Mouse (Mus musculus): ENCODE results near the gene Arid5b.

Arid5b gene

DNA sequence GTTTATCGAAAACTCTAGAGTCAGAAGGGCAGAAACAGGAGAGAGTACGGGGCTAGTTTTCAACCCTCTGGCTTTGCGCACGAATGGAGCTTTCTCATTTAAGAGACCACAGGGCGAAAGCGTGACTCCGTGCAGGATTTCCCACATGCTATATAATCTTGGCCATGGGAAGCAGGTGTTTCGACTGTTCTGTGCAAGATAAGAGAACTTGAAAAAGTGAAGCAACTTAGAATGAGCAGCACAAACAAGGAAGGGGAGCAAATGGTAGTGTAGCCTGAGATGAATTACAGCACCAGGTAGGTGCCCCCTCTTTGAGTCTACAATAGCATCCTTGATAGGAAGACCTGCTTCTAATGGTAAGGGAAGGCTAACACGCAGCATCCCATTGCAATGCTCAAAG is 118.8 kb downstream of the Arid5b start:
- DNase-seq = peak; percentile 64

DNA sequence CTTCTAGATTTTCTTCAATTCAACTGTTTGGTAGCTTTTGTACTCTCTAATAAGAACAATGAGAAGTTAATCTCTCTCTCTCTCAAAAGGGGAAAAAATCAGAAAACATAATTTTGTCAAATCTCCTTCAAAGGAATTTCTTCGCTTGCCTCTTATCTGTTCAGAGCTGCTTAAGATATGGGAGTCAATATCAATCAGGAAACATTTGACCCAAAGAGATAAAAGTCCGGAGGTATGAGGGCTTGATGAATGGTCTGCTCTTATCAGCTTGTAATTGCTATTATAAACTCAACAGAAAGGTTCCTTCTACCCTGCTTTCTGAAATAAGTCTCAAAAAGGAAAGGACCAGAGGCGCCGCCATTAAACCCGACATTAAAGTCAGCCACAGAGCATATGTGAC is 120.0 kb downstream of the Arid5b start:
- DNase-seq = no peak

DNA sequence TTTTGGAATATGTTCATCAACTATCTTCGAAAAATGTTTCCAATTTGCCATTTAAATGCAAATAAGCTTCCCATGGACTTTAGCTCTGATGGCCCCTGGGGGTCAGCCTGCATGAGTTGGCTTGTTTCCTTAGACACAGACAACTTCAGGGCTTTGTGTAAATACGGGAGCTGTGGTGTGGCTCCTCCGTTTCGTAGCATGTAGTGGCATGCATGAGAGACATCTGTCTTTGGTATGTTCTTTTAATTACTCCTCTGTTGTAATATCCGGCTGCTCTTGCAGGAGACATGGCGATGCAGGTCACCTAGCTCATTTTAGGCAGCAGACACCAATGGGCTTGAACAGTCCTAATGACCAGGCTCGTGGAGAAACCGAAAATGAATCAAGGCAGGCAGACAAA is 121.0 kb downstream of the Arid5b start:
- no peak for DNase-seq

DNA sequence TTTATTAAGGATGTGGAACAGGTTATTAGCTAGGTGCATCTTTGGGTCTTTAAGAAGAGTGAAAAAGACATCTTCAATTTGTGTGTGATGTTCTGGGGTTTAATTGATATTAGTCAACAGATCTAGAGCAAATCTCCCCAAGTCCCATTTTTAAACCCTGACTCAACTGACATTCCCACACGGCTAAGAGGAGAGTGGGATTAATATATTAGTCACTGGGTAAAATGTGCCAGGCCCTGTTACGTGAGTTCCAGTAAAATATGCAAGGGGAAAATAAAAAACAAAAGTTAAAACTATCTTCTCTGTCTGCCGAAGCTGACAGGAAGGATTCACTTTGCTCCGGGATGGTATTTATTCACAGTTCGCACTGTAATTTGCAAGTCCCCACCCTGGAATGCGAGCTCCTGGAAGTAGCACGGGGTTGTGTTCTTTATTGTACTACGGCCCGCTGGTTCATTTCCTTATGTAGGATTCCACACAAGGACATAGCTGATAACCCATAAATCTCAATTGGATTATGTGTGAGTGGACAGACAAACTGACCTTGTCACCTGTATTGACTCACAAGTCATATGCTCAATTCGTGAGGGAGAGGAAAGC is 121.8 kb downstream of the Arid5b start:
- DNase-seq = no peak

- no peak for DNase-seq
Observed at GRCm38 (mm10) chr10:68156159-68156558, 122.4 kb downstream of the Arid5b start.

- no peak for DNase-seq
Observed at GRCm38 (mm10) chr10:68155431-68156119, 123.0 kb downstream of the Arid5b start.

DNA sequence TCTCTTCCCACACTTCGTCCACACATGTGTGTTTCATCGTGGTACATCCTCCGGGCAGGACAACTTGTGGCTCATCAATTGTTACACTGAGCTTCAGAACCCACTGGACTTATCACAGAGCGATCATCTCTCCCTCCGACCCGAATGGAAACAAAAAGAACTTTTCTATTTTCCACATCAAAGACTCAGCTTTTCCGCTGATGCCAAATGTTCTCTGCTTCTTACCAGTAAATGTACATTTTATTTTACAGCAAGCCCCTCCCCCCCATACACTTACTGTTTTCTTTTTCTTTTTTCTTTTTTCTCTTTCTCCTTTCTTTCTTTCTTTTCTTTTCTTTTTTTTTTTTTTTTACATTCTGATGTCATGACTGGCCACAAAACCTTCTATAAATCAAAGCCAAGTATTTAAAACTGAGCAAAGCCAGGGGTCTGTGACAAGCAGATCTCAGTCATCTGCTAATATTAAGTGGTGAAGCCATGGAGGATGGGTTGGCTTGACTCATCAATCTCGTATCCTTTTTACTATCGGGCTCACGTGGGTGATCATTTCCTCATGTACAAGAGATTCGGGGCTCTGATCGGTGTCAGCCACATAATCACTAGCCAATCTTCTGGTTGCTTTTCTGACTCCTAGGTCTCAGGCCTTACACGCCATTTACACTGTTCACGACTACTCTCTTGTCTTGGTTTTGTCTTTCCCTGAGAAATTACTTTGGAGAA is 124.3 kb downstream of the Arid5b start:
- DNase-seq = no peak

DNA sequence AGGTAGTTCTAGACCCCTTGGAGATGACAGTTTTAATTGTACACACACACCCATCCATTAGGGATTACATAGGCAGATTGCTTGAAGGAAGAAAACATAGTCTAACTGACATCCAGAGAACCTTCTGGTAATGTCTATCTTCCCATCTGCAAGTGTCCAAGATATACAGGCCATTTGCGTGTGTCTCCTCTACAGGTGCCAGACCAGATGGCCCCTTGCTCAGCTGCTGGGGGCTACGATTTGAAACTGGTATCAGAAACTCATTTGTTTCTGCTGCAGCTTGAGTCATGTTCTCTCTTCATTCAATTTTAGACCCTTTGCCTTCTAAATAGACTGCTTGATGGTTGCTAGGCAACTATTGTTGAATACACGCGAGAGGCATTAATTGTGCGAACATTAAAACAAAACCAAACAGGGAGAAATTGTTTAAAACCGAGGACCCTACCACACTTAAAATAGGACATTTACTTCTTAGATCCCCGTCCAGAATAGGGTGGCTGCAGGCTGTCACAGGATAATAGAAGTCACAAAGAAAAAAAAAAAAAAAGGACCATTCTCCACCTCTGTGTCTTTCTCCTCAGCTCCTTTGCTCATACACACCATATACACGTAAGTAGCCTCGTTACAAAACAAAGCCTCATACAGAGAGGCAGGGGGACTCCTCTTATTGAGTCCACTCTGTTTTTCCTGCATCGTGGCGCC is 125.0 kb downstream of the Arid5b start:
- no peak for DNase-seq

DNA sequence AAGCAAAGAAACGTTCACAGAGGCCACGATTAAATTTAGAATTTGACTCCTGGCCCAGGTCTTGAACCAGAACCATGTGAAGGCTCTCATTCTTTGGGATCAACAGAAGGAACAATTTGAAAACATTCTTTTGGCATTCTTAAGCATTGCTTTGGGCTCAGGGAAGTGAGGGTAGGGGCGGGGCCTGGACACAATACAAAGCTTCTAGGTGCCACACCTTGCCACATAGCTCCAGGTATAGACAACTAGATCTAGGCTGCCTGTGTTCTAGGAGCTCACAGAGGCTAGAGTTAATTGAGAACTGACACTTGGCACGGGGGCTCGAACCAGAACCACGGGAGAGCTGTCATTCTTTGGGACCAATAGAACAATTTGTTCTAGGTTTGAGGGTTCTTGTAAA is 130.0 kb downstream of the Arid5b start:
- no peak for DNase-seq

DNA sequence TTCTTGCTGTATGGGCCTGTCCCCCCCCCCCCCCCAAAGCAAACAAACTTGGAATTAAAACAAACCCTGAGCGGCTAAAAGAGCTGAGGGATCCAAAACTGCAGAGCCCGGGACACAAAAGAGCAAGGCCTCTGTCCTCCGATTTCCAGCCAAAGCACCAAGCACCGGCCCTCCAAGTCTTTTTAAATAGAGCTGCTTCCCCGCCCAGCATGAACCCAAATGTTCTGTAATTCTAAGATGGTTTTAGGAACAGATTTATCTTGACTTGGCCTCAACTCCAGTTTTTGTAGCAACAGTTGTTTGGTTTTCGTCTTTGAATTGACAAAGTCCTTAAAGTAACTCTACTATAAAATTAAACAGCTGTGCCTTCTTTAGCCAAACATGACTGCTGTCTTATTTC is 130.8 kb downstream of the Arid5b start:
- DNase-seq = peak; percentile 94

DNA sequence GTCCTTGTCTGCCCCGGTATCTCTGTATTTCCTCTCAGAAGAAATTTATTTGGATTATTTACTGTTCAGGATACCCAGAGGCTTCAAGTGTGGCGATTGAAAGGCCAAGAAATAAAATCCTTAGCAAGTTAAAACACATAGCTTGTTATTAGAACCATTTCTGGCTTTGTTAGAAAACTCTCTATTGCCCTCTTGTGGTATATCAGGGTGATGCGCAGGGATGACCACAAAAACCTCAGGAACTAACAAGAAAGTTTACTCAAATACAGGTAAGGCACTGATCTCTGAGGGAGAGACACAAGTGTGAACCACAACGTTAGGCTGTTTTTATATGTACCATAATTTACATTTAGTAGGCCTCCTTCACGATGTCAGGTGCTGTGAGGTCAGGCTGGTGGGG is 131.7 kb downstream of the Arid5b start:
- peak; percentile 92 for DNase-seq

DNA sequence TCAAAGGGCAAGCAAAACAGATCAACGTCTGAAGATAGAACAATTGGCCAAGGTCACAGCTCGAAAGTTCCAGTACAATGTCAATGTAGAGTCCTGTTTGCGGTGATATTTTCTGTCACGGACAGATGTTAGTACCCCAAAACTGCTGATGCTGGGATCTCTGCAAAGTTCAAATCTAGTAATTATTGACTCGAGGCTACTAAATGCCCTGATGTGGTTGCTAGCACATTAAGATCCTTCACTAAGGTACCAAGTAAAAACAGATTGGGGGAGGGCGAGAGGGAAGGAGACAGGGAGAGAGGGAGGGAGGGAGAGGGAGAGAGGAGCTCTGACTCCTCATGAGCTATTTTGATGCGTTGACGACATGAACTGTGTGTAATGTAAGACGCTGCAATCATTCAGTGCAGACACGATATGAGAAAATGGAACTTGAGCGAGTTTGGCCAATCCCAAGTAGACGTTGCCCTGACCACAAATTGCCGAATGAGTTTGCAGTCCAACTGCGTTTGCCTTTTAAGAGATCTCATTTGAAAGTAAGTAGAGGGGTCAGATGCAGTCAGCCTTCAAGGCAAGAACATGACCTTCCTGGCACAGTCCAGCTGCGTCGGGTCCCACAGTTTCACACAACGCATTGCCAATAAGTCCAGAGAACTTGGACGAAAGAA is 133.1 kb downstream of the Arid5b start:
- DNase-seq = peak; percentile 93

DNA sequence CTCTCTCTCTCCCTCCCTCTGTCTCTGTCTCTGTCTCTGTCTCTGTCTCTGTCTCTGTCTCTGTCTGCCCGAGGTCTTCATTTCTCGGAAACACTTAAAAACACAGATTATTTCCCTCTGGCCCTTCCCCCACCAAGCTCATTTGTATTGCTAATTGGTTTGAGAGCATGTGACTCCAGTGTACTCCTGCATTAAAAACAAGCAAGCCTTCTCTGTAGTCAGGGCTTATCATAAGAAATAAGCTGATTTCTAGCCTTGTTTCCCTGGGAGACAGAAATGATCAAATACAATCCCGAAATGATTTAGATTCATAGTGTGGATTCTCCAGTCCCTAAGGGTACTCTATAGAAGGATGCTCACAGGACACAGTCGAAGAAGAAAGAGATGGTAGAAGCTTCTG is 136.0 kb downstream of the Arid5b start:
- DNase-seq = no peak

- DNase-seq = no peak
Observed at GRCm38 (mm10) chr10:68141567-68141966, 137.0 kb downstream of the Arid5b start.

DNA sequence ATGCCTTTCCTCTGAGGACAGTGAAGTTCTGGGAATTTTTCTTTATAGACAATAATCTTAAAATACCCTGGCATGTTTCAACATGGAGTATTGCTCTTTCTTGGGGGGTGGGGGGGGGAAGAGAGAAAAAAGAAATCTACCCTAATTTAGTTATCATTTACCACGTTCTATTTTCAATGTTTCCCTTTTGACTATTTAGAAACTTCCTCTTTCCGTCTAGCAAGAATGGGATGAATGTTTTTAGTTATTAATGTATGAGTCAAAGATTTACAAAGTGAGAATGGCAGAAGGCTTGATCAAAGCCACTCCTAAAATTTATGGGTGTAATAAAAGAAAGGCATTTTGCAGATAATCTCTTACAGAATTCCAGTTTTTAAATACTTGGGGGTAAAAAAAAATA is 137.7 kb downstream of the Arid5b start:
- DNase-seq = no peak

GRCm38 (mm10) chr10:68140306-68140705 is 138.2 kb downstream of the Arid5b start:
- DNase-seq = no peak

- DNase-seq = no peak
Observed at GRCm38 (mm10) chr10:68138123-68138522, 140.4 kb downstream of the Arid5b start.

- DNase-seq = peak; percentile 91
Observed at GRCm38 (mm10) chr10:68137151-68137833, 141.2 kb downstream of the Arid5b start.

DNA sequence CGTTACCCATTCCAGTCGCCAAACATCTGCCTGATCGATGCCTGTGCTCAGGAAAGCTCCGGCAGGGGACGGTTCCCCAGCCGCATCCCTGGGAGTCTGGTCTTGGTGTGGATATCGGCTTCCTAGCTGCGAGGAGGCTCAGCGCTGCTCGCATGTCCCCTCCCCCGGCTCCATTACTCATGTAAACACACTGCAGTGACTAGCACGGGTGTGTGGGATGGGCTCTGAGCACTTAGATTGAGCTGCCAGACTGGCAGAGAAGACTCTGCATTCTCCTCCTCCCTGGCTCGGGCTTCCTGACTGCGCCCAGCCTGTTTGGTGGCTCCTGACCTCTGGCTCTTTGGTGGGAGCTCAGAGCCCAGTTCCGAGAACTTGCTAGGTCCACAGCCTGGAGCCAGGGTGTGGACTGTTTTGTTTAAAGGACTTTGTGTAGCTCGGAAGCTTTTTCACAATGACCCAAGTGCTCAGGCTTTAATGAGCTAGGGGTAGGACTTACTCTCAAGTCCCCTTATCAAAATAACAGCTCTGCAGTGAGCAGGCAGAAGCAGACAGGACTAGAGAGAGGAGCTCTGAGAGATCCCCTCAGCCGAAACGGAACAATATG is 142.0 kb downstream of the Arid5b start:
- peak; percentile 99 for DNase-seq

GRCm38 (mm10) chr10:68136051-68136450 is 142.5 kb downstream of the Arid5b start:
- no peak for DNase-seq

- DNase-seq = no peak
Observed at GRCm38 (mm10) chr10:68135416-68135815, 143.1 kb downstream of the Arid5b start.

- no peak for DNase-seq
Observed at GRCm38 (mm10) chr10:68134549-68134948, 144.0 kb downstream of the Arid5b start.

Measured in heart, adult 11 months (tissue).